Mouse (Mus musculus): ENCODE data around the gene Parp14. TPM values are rescaled to one million over a fixed set of nuclear protein-coding genes. Genes with fewer than 3 reads are reported as not detected.

The Parp14 gene
- polyA plus RNA-seq, 1 experiment from 2014 or later = 0.34 TPM

Other genes with a start within 250 kb of the Parp14 start
- gene Dirc2, start 102.2 kb downstream of the Parp14 start, polyA plus RNA-seq (2015; fragmentation: Nextera tagmentation; extraction: Ambion mirVana) = 33.9 and 34.8 TPM in 2 replicates
- gene Hspbap1, start 101.2 kb downstream of the Parp14 start, polyA plus RNA-seq (2015; fragmentation: Nextera tagmentation; extraction: Ambion mirVana) = 14.5 and 17.1 TPM in 2 replicates
- gene Parp9, start 66.9 kb upstream of the Parp14 start, polyA plus RNA-seq (2015; fragmentation: Nextera tagmentation; extraction: Ambion mirVana) = 1.8 and 2.8 TPM in 2 replicates
- 1.5 and 2.0 TPM in 2 replicates for gene Dtx3l, start 67.6 kb upstream of the Parp14 start, polyA plus RNA-seq (2015; fragmentation: Nextera tagmentation; extraction: Ambion mirVana)
- gene Kpna1, start 107.2 kb upstream of the Parp14 start, polyA plus RNA-seq (2015; fragmentation: Nextera tagmentation; extraction: Ambion mirVana) = 67.7 and 72.9 TPM in 2 replicates
- gene Wdr5b, start 169.6 kb upstream of the Parp14 start, polyA plus RNA-seq (2015; fragmentation: Nextera tagmentation; extraction: Ambion mirVana) = 12.3 and 12.4 TPM in 2 replicates
- gene Fam162a, start 200.1 kb upstream of the Parp14 start, polyA plus RNA-seq (2015; fragmentation: Nextera tagmentation; extraction: Ambion mirVana) = 138 and 151 TPM in 2 replicates
- gene Ccdc58, start 200.1 kb upstream of the Parp14 start, polyA plus RNA-seq (2015; fragmentation: Nextera tagmentation; extraction: Ambion mirVana) = 27.6 and 28.8 TPM in 2 replicates